Mouse (Mus musculus): Measurements from ENCODE around the gene Pnpla7. TPM values are rescaled to one million over a fixed set of nuclear protein-coding genes. Genes with fewer than 3 reads are reported as not detected.

Pnpla7 gene
- polyA plus RNA-seq, 1 experiment from 2014 or later, result 7.0 TPM

GRCm38 (mm10) chr2:24996471-24996870 lies 20.6 kb downstream of the Pnpla7 start:
- 94% methylated on average over 2 of the region's 2 CpGs for WGBS
- H3K4me1 ChIP-seq, result no peaks in the 10 kb centered on the region
- no peaks in the 10 kb centered on the region for H3K36me3 ChIP-seq
- H3K27ac ChIP-seq, result no peak overlapping the region
- no peaks in the 10 kb centered on the region for H3K9me3 ChIP-seq
- no peak overlapping the region for H3K4me2 ChIP-seq (replicated peaks)
- H3K27me3 ChIP-seq, result no peaks in the 10 kb centered on the region
- H3K9ac ChIP-seq, result no peak overlapping the region
- no peak for ATAC-seq (ENCODE audit: insufficient number of reproducible peaks, insufficient read depth, low FRiP score, low TSS enrichment)
- no peak overlapping the region for H3K4me3 ChIP-seq

GRCm38 (mm10) chr2:25000544-25001235 lies 24.9 kb downstream of the Pnpla7 start:
- H3K4me3 ChIP-seq, result no peak overlapping the region
- H3K9ac ChIP-seq, result no peak overlapping the region
- peaks cover 4% of the 10 kb centered on the region; the same call in 1 of the 2 replicates for H3K36me3 ChIP-seq
- no peak for ATAC-seq (ENCODE audit: insufficient number of reproducible peaks, insufficient read depth, low FRiP score, low TSS enrichment)
- no peaks in the 10 kb centered on the region for H3K4me1 ChIP-seq
- no peak overlapping the region for H3K27ac ChIP-seq
- H3K9me3 ChIP-seq, result no peaks in the 10 kb centered on the region
- 77% methylated on average over 3 of the region's 3 CpGs for WGBS
- no peak overlapping the region for H3K4me2 ChIP-seq (replicated peaks)
- no peaks in the 10 kb centered on the region for H3K27me3 ChIP-seq

GRCm38 (mm10) chr2:25003946-25004786 lies 28.3 kb downstream of the Pnpla7 start:
- no peaks in the 10 kb centered on the region for H3K27me3 ChIP-seq
- WGBS, result 73% methylated on average over 9 of the region's 9 CpGs
- H3K9ac ChIP-seq, result no peak overlapping the region

GRCm38 (mm10) chr2:25006767-25007166 lies 30.9 kb downstream of the Pnpla7 start:
- no peaks in the 10 kb centered on the region for H3K27me3 ChIP-seq
- H3K27ac ChIP-seq, result no peak overlapping the region
- no peak overlapping the region for H3K4me3 ChIP-seq
- ATAC-seq (ENCODE audit: insufficient number of reproducible peaks, insufficient read depth, low FRiP score, low TSS enrichment), result no peak
- no peak overlapping the region for H3K4me2 ChIP-seq (replicated peaks)
- H3K9ac ChIP-seq, result no peak overlapping the region
- 84% methylated on average over 1 of the region's 1 CpGs for WGBS
- H3K36me3 ChIP-seq, result peaks cover 4% of the 10 kb centered on the region; the same call in 1 of the 2 replicates
- no peaks in the 10 kb centered on the region for H3K4me1 ChIP-seq
- H3K9me3 ChIP-seq, result no peaks in the 10 kb centered on the region

More at GRCm38 (mm10) chr2:25003946-25004786, 28.3 kb downstream of the Pnpla7 start:
- Histone ChIP-seq H3K36me3 (peaks cover 4% of the 10 kb centered on the region; the same call in 1 of the 2 replicates), H3K27ac (no peak overlapping the region), H3K4me3 (no peak overlapping the region), H3K9me3 (no peaks in the 10 kb centered on the region), H3K4me1 (no peaks in the 10 kb centered on the region), H3K4me2 (replicated peaks) (no peak overlapping the region)
- ATAC-seq (ENCODE audit: insufficient number of reproducible peaks, insufficient read depth, low FRiP score, low TSS enrichment), result no peak

- H3K4me3 ChIP-seq, result no peak overlapping the region
- no peak for ATAC-seq (ENCODE audit: insufficient number of reproducible peaks, insufficient read depth, low FRiP score, low TSS enrichment)
- no peak overlapping the region for H3K27ac ChIP-seq
- no peaks in the 10 kb centered on the region; the same call in 1 of the 2 replicates for H3K36me3 ChIP-seq
- no peaks in the 10 kb centered on the region for H3K9me3 ChIP-seq
- H3K9ac ChIP-seq, result no peak overlapping the region
- H3K4me1 ChIP-seq, result no peaks in the 10 kb centered on the region
- no peak overlapping the region for H3K4me2 ChIP-seq (replicated peaks)
- H3K27me3 ChIP-seq, result no peaks in the 10 kb centered on the region
Measured at GRCm38 (mm10) chr2:25008250-25008649, 32.4 kb downstream of the Pnpla7 start.

GRCm38 (mm10) chr2:25022678-25023077 lies 46.8 kb downstream of the Pnpla7 start:
- no peak for ATAC-seq (ENCODE audit: insufficient number of reproducible peaks, insufficient read depth, low FRiP score, low TSS enrichment)
- no peaks in the 10 kb centered on the region for H3K27me3 ChIP-seq
- no peaks in the 10 kb centered on the region for H3K9me3 ChIP-seq
- H3K9ac ChIP-seq, result no peak overlapping the region
- H3K36me3 ChIP-seq, result no peaks in the 10 kb centered on the region
- WGBS, result 91% methylated on average over 1 of the region's 1 CpGs
- H3K4me3 ChIP-seq, result no peak overlapping the region
- H3K4me2 ChIP-seq (replicated peaks), result no peak overlapping the region
- no peaks in the 10 kb centered on the region for H3K4me1 ChIP-seq
- H3K27ac ChIP-seq, result no peak overlapping the region

GRCm38 (mm10) chr2:25025109-25025508 lies 49.3 kb downstream of the Pnpla7 start:
- Histone ChIP-seq H3K9ac (no peak overlapping the region), H3K4me3 (no peak overlapping the region), H3K9me3 (no peaks in the 10 kb centered on the region), H3K4me2 (replicated peaks) (no peak overlapping the region), H3K27me3 (no peaks in the 10 kb centered on the region), H3K27ac (no peak overlapping the region), H3K36me3 (no peaks in the 10 kb centered on the region), H3K4me1 (no peaks in the 10 kb centered on the region)
- WGBS, result 72% methylated on average over 1 of the region's 1 CpGs
- no peak for ATAC-seq (ENCODE audit: insufficient number of reproducible peaks, insufficient read depth, low FRiP score, low TSS enrichment)

- no peak overlapping the region for H3K27ac ChIP-seq
- H3K27me3 ChIP-seq, result no peaks in the 10 kb centered on the region
- no peaks in the 10 kb centered on the region for H3K36me3 ChIP-seq
- H3K4me2 ChIP-seq (replicated peaks), result no peak overlapping the region
- no peak overlapping the region for H3K4me3 ChIP-seq
- no peak for ATAC-seq (ENCODE audit: insufficient number of reproducible peaks, insufficient read depth, low FRiP score, low TSS enrichment)
- 92% methylated on average over 4 of the region's 4 CpGs for WGBS
- no peak overlapping the region for H3K9ac ChIP-seq
- no peaks in the 10 kb centered on the region for H3K9me3 ChIP-seq
- H3K4me1 ChIP-seq, result no peaks in the 10 kb centered on the region
Measured at GRCm38 (mm10) chr2:25034994-25035393, 59.2 kb downstream of the Pnpla7 start.

- WGBS, result 89% methylated on average over 5 of the region's 5 CpGs
- ATAC-seq (ENCODE audit: insufficient number of reproducible peaks, insufficient read depth, low FRiP score, low TSS enrichment), result no peak
Measured at GRCm38 (mm10) chr2:25040089-25040488, 64.3 kb downstream of the Pnpla7 start.

GRCm38 (mm10) chr2:25050921-25051320 lies 75.1 kb downstream of the Pnpla7 start:
- Histone ChIP-seq H3K36me3 (no peaks in the 10 kb centered on the region), H3K4me1 (peaks cover 9% of the 10 kb centered on the region), H3K4me3 (no peak overlapping the region), H3K27me3 (no peaks in the 10 kb centered on the region), H3K4me2 (replicated peaks) (no peak overlapping the region), H3K27ac (no peak overlapping the region), H3K9ac (no peak overlapping the region), H3K9me3 (no peaks in the 10 kb centered on the region)
- 89% methylated on average over 7 of the region's 7 CpGs for WGBS
- ATAC-seq (ENCODE audit: insufficient number of reproducible peaks, insufficient read depth, low FRiP score, low TSS enrichment), result no peak

More at GRCm38 (mm10) chr2:25040089-25040488, 64.3 kb downstream of the Pnpla7 start:
- no peaks in the 10 kb centered on the region for H3K9me3 ChIP-seq
- H3K4me2 ChIP-seq (replicated peaks), result no peak overlapping the region
- no peaks in the 10 kb centered on the region for H3K4me1 ChIP-seq
- no peak overlapping the region for H3K4me3 ChIP-seq
- H3K27me3 ChIP-seq, result no peaks in the 10 kb centered on the region
- no peak overlapping the region for H3K9ac ChIP-seq
- H3K36me3 ChIP-seq, result no peaks in the 10 kb centered on the region
- no peak overlapping the region for H3K27ac ChIP-seq

GRCm38 (mm10) chr2:25051450-25051849 lies 75.6 kb downstream of the Pnpla7 start:
- Histone ChIP-seq H3K36me3 (no peaks in the 10 kb centered on the region), H3K9ac (no peak overlapping the region), H3K27me3 (no peaks in the 10 kb centered on the region), H3K4me1 (peaks cover 9% of the 10 kb centered on the region), H3K4me2 (replicated peaks) (no peak overlapping the region), H3K9me3 (no peaks in the 10 kb centered on the region), H3K27ac (no peak overlapping the region), H3K4me3 (no peak overlapping the region)
- 86% methylated on average over 8 of the region's 8 CpGs for WGBS
- ATAC-seq (ENCODE audit: insufficient number of reproducible peaks, insufficient read depth, low FRiP score, low TSS enrichment), result no peak

- 86% methylated on average over 6 of the region's 6 CpGs for WGBS
- H3K9ac ChIP-seq, result no peak overlapping the region
Measured at GRCm38 (mm10) chr2:25053101-25053500, 77.3 kb downstream of the Pnpla7 start.

More at GRCm38 (mm10) chr2:25053101-25053500, 77.3 kb downstream of the Pnpla7 start:
- no peak for ATAC-seq (ENCODE audit: insufficient number of reproducible peaks, insufficient read depth, low FRiP score, low TSS enrichment)
- Histone ChIP-seq H3K4me3 (no peak overlapping the region), H3K4me2 (replicated peaks) (no peak overlapping the region), H3K27ac (no peak overlapping the region), H3K9me3 (no peaks in the 10 kb centered on the region), H3K4me1 (peaks cover 9% of the 10 kb centered on the region), H3K36me3 (peaks cover 12% of the 10 kb centered on the region), H3K27me3 (no peaks in the 10 kb centered on the region)
